Mouse (Mus musculus): ENCODE data around the gene Uckl1.

Uckl1 gene

DNA sequence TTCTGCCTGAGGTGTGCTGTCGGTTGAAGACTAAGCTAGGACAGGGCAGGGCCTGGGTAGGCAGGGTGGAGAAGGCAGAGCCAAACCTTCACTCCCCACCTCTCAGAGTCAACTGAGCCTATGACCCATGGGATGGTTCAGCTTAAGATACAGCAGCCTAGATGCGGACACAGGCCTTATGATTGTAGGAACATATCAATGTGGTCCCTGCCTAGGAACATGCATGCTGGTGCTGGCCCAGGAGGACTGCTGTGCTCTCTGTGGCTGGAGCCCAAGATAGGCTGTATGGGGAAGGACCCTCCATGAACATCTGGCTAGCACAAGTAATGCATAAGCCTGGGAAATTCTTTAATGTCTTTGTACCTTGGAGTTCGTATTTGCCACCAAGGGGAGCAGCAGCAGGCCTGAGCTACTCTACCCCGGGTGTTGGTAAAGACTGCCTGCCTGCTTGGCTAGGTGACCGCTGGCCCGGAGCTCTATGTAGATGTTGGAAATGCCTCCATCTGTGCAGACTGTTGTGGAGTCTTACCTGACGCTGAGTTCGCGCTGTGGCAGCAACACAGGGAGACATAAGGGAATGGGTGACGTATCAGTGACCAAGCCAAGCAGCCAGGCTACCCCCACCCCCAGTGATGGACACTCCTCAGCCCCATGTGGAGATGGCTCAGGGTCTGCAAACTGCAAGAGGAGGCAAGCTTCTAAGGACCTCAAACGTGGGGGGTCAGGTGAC is 12.6 kb downstream of the Uckl1 start:
- no peak for DNase-seq

- no peak for DNase-seq
These were observed 13.6 kb downstream of the Uckl1 start for GRCm38 (mm10) chr2:181570921-181571595.

- no peak for DNase-seq
These were observed 14.3 kb downstream of the Uckl1 start for GRCm38 (mm10) chr2:181570375-181570774.

DNA sequence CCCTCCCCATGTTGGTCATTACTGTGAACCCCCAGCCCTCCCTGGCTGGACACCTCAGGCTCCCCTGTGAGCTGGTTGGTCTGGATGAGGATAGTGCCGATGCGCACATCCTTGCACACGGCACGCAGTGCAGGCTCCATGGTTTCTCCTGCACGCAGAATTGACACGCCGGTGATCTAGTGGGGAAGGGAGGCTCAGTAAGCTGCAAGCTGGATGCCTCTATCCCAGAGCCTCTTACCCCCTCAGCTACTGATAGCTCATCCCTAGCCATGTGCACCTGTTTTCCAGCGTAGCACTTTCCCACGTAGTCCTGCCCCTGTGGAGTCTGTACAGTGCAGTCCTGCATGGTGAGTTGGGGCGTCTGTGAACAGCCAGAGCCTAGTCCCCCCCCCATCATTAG is 14.8 kb downstream of the Uckl1 start:
- DNase-seq, result no peak

- peak; percentile 80 for DNase-seq
These were observed 16.3 kb downstream of the Uckl1 start for GRCm38 (mm10) chr2:181568272-181569008.

GRCm38 (mm10) chr2:181567338-181567737 is 17.4 kb downstream of the Uckl1 start:
- no peak for DNase-seq

GRCm38 (mm10) chr2:181553772-181554171 is 30.9 kb downstream of the Uckl1 start:
- peak; percentile 34 for DNase-seq

DNA sequence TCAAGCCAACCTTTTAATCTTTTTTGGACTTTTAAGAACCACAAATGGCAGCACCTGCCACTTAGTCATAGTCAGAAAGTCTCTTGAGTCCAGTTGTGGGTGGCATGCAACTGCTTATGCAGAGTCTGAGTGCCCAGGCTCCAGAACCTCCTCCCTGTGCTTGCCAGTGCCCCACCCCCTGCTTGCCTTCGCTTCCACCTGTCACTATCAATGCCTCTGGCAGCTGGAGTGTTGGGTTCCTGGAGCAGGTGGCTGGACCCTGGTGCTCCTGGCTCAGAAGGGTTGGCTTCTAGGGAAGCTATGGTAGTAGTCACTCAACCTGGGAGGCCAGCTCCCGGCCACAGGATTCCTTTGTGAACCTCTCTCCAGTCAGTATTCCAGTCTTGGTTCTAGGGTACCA is 34.5 kb downstream of the Uckl1 start:
- no peak for DNase-seq

- no peak for DNase-seq
These were observed 36.0 kb downstream of the Uckl1 start for GRCm38 (mm10) chr2:181548682-181549081.

DNA sequence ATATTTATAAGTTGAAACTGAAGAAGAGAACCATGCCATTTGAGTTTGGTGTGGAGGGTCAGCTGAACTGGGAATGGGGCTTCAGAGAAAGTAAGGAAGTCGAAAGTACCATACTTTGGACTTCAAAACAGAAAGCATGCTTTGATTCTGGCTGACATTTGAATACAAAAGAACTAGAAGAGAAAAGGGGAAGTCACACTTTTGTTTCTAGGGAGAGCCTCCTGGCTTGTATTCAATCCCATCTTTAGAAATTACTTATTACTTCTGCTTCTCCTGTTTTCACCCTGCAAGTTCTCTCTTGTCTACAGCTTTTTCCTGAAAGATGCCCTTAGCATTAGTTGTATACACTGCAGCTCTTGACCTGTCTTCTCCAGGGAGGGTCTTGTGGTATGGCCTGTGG is 36.5 kb downstream of the Uckl1 start:
- no peak for DNase-seq

DNA sequence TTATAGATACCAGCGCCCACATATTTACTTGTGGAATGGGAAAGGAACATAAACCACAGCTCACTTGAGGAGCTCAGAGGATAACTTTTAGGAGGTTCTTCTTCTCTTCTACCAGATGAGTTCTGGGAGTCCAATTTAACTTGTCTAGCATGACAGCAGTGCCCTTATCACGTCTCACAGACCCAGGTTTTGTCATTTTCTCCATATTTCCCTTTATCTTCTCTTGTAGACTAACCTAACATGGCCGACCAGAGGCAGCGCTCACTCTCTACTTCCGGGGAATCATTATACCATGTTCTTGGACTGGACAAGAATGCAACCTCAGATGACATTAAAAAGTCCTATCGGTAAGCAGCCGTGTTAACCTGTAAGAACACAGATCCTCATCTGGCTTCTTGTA is 38.5 kb downstream of the Uckl1 start:
- no peak for DNase-seq

DNA sequence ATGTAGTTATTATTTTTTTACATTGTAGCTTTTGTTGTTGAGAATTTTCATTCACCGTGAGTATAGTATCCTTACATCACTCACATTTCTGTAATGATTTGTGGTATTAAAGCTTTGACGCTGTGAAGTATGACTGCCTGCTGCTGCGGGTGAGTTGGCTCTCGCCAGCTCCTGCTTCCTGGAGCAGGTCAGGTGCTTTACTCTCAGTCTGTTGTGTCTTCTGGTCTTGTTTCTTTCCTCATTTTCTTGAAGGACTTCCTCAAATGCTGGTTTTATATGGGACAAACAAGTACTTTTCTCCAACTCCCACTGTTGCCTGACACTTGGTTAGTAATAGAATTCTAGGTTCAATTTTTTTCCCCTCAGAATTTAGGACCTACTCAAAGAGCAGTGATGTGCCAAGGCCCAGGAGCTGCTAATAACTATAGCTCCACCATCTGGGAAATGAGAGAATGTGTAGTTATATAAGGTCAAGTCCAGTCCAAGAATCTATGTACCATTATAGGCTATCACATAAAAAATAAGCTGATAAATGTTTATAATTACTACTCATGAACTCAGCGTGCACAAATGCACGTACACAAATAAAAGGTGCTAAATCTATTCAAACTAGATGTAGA is 42.8 kb downstream of the Uckl1 start:
- DNase-seq, result peak; percentile 17

DNA sequence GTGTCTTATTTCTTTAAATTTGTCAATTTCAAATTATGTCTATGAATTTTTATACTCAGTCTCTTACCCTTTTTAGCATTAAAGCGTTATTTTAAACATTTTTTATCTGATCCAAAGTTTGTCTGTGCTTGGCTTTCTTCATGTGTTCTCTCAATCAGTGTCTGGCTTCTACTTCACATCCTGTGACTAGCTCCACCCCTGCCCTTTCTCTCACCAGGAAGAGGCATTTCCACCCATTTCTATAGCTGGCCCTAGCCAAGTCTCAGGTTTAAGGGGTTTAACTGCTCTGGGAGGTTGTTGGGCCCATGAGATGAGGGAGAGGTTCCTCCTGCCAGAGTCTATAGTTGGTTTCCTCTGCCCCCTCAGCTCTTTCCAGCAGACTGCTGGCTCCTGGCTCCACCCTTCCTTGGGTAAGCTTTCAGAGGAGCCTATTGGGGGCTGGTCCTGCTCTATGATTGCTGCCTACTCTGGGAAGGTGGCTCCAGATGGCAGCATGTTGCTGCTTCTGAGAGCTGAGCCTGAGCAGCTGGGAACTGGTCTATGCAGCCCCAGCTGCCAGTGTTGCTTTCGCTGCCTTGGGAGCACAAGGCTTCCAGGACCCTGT is 47.1 kb downstream of the Uckl1 start:
- peak; percentile 48 for DNase-seq

DNA sequence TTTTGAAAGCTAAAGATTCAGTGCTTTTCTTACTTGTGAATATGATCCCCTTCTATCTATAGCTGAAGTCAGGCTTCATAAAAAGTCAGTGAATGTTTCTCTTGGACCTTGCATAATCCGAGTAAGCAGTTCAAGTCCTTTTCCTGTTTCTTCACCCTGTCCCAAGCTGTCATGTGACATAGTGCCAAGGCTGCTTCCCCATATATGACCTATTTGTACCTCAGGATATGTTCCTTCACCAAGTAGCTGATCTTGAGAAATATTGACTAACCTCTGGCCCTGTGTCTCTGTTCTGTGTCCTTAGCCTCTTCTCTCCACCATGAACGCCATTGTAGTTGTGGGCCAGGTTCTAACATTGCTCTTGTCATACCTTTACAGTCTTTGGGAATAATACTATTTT is 48.3 kb downstream of the Uckl1 start:
- DNase-seq, result peak; percentile 65

DNA sequence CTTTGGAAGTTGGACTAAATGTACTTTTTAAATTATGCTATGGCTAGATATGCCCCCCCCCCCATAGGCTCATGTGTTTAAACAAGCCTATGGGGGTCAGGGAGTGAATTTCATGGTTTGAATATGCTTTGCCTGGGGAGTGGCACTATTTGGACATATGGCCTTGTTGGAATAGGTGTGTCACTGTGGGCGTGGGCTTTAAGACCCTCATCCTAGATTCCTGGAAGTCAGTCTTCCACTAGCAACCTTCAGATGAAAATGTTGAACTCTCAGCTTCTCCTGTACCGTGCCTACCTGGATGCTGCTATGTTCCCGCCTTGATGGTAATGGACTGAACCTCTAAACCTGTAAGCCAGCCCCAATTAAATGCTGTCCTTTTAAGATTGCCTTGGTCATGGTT is 52.1 kb downstream of the Uckl1 start:
- DNase-seq, result no peak

GRCm38 (mm10) chr2:181529076-181529475 is 55.6 kb downstream of the Uckl1 start:
- peak; percentile 41 for DNase-seq

GRCm38 (mm10) chr2:181525526-181525925 is 59.2 kb downstream of the Uckl1 start:
- DNase-seq, result no peak

GRCm38 (mm10) chr2:181522811-181523210 is 61.9 kb downstream of the Uckl1 start:
- peak; percentile 67 for DNase-seq

- peak; percentile 31 for DNase-seq
These were observed 63.2 kb downstream of the Uckl1 start for GRCm38 (mm10) chr2:181521491-181521890.

GRCm38 (mm10) chr2:181520936-181521227 is 63.8 kb downstream of the Uckl1 start:
- no peak for DNase-seq

- peak; percentile 99 for DNase-seq
These were observed 64.4 kb downstream of the Uckl1 start, which contains the start of gene Dnajc5 for GRCm38 (mm10) chr2:181520118-181520935. Dnajc5 (plus strand) TSS chr2:181520485.

DNA sequence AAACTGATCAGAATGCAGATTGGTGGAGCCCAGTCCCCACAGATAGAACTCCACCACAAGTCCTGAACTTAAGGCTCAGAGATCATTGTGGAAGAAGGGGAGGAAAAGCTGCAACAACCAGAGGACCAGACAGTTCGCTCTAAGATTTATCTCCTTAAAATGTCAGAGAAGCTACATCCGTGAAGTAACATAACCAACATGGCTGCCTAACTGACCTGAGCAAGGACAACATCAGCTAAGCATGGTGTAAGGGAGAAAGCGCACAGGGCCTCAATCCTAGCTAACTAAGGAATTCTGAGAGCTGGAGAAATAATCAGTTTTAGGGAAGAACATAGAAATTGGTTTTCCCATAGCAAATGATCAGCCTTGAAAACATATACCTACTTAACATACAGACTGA is 65.5 kb downstream of the Uckl1 start:
- no peak for DNase-seq

Data from lung, postnatal 36 days (tissue).